Mouse (Mus musculus) thymus, postnatal 25 days (tissue): Measurements from ENCODE around the gene 0610040J01Rik.
"Not testable (repeated sequence)": the region's sequence is repeated elsewhere in the genome, so short reads cannot be mapped to it uniquely, and the experiment has no call there.

Source experiments
- DNase-seq: peaks from one replicate; pipeline ENCODE4 v3.0.0; 2022

0610040J01Rik gene

GRCm38 (mm10) chr5:63831054-63831453 lies 18.9 kb downstream of the 0610040J01Rik start:
- no peak for DNase-seq

DNA sequence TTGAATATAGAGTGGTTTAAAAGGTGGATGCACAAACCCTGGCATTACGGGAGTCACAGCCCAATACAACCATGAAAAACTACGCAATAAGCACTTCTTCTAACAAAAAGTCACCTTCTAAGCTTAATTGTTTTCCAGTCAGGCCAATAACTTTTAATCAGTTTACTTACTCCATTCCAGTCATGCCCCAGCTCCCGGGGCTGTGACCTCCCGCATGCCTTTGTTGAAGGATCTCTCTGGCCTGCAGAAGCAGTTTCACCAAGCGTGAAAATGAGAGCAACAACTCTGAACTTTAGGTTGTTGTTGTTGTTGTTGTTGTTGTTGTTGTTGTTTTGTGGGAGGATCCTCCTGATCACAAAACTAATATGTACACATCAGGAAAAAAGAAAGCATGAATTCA lies 21.8 kb downstream of the 0610040J01Rik start:
- no peak for DNase-seq

- DNase-seq = no peak
Measured at GRCm38 (mm10) chr5:63834435-63834834, 22.3 kb downstream of the 0610040J01Rik start.

GRCm38 (mm10) chr5:63837115-63837514 lies 25.0 kb downstream of the 0610040J01Rik start:
- peak; percentile 17 for DNase-seq

- DNase-seq = no peak
Measured at GRCm38 (mm10) chr5:63837851-63838250, 25.7 kb downstream of the 0610040J01Rik start.

- DNase-seq = no peak
Measured at GRCm38 (mm10) chr5:63839801-63840416, 27.7 kb downstream of the 0610040J01Rik start.

GRCm38 (mm10) chr5:63847080-63847479 lies 34.9 kb downstream of the 0610040J01Rik start:
- DNase-seq = no peak

GRCm38 (mm10) chr5:63847541-63848226 lies 35.5 kb downstream of the 0610040J01Rik start:
- DNase-seq = no peak

DNA sequence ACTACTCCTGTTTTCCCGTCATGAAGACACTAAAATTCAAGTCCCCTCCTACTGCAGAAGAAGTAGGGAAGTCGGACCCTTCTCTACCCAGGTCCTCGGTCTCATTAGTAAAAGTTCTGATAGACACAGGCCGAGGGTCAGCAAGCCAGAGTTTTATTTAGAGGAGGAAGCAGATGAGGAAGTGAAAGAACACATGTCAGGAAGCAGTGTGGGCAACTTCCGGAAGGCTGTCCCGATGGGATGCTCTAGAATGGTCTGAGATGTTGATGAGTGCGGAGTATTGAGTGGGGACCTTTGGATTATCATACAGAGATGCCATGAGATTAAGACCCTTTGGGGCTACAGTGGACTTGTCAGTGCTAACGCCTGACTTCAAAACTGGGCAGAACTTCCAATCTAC lies 46.7 kb downstream of the 0610040J01Rik start:
- no peak for DNase-seq

- no peak for DNase-seq
Measured at GRCm38 (mm10) chr5:63867421-63867820, 55.3 kb downstream of the 0610040J01Rik start.

- DNase-seq = no peak
Measured at GRCm38 (mm10) chr5:63872176-63872932, 60.2 kb downstream of the 0610040J01Rik start.

GRCm38 (mm10) chr5:63874880-63875279 lies 62.7 kb downstream of the 0610040J01Rik start:
- no peak for DNase-seq

GRCm38 (mm10) chr5:63876081-63876480 lies 63.9 kb downstream of the 0610040J01Rik start:
- no peak for DNase-seq

DNA sequence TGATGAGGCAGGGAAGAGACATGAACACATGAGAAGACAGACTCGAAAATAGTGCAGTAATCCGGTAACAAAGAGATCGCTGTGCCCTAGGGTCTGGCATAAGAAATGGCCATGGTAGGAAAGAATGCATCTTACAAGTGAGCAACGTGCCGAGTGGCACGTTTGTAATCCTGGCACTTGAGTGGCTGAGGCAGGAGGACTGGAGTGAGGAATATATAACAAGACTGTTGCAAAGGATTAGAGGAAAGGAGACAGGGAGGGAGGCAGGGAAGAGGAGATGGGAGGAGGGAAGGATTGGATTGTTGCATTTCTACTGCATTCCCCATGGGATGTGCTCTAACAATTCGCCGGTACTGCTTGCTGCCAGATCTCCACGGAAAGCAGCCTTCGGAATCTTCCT lies 66.9 kb downstream of the 0610040J01Rik start:
- DNase-seq = no peak

DNA sequence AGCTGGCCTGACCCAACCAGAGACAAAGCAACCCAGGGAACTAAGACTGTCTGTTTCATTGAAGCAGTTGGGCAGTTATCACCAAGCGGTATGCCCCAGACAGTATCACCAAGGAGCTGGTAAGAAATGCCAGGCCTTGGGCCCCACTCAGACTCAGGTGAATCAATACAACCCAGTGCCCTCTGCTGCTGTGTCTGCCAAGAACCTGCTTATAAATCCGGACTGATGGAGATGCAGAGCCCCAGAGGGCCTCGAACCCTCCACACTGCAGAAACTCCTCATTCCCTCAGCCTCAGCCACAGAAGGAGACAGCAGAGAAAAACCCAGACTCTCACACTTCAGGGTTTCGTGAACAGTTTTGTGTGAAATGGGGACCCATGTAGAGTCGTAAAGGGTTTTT lies 74.1 kb downstream of the 0610040J01Rik start:
- DNase-seq = no peak

DNA sequence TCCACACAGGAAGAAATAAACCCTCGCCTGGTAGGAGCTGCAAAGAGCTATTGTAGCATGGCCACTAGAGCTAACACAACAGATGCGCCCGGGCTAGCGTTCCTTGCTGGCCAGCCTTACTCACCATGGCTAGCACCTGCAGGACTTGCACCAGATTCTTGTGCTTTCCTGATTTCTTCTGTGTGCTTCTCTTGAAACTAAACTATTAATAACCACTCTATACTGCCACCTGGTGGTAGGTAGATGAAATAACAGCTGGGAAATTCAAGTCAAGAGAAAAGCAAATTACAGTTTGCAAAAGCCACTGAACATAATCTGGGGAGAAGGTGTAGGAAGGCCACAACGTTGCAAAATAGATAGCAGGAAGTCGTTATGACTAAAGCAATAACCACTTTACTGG lies 74.5 kb downstream of the 0610040J01Rik start:
- no peak for DNase-seq

GRCm38 (mm10) chr5:63887111-63887510 lies 74.9 kb downstream of the 0610040J01Rik start:
- DNase-seq = no peak

DNA sequence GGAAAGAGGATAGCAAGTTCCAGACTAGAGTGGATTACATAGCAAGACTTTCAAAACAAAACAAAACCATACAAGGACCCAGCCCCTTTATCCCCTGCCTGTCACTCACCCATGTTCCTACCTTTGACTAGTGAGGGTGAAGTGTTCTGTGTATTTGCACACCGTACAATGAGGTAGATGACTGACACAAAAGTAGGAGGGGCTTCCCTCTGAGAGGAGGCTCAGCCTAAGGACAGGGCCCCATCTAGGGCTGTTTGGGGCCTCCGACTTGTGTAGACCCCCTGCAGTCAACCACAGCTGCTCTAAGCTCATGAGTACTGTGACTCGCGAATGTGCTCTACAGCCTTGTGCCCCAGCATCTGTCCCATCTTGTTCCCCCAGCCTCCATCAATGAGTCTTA lies 79.1 kb downstream of the 0610040J01Rik start:
- no peak for DNase-seq

GRCm38 (mm10) chr5:63891912-63892311 lies 79.7 kb downstream of the 0610040J01Rik start:
- DNase-seq = no peak

- DNase-seq = not testable (repeated sequence)
Measured at GRCm38 (mm10) chr5:63897001-63897819, 85.0 kb downstream of the 0610040J01Rik start.

DNA sequence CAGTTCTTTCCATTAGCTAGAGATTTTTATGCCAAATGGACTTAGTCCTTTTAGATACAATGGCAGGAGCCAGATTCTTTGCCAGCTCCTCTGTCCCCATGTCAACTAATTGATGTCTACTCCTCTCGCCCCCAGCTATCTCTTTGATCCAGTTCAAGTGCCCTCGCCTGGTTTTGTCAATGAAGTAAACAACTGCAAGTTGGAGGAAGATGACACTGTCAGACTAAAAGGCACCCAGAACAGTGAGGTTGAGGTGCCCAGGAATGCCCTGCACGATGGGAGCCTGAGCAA lies 85.6 kb downstream of the 0610040J01Rik start:
- no peak for DNase-seq

- no peak for DNase-seq
Measured at GRCm38 (mm10) chr5:63903329-63903728, 91.2 kb downstream of the 0610040J01Rik start.
